ENCODE assay signal across 21 mouse cellular contexts in genomic region chr16:7863406-7863805, GRCm38 (mm10).
"Had no signal": no experiment of that assay in that cellular context is flagged by ENCODE, and none has a peak within 500 bp of the region (broad histone marks: within the 10 kb centered on the region; RNA-seq: fewer than 3 reads in every experiment).

No protein-coding gene starts in this region.

- H3K9ac ChIP-seq: limb, embryonic 12.5 days; limb, embryonic 15.5 days; liver, embryonic 15.5 days; lung, embryonic 15.5 days; midbrain, embryonic 13.5 days; stomach, embryonic 15.5 days had no signal

- H3K27ac ChIP-seq: limb, embryonic 12.5 days; limb, embryonic 15.5 days; liver, embryonic 15.5 days; lung, embryonic 15.5 days; midbrain, embryonic 10.5 days; midbrain, embryonic 13.5 days; stomach, embryonic 15.5 days had no signal

- H3K4me2 ChIP-seq: limb, embryonic 12.5 days; limb, embryonic 15.5 days; liver, embryonic 11.5 days; liver, embryonic 15.5 days; lung, embryonic 15.5 days; midbrain, embryonic 13.5 days; stomach, embryonic 15.5 days had no signal

- H3K36me3 ChIP-seq: limb, embryonic 12.5 days; limb, embryonic 15.5 days; liver, embryonic 15.5 days; lung, embryonic 15.5 days; midbrain, embryonic 10.5 days; midbrain, embryonic 13.5 days; stomach, embryonic 15.5 days had no signal

- H3K9me3 ChIP-seq: limb, embryonic 12.5 days; limb, embryonic 15.5 days; liver, embryonic 15.5 days; lung, embryonic 15.5 days; megakaryocyte, embryonic 14.5 days; midbrain, embryonic 10.5 days; midbrain, embryonic 13.5 days; stomach, embryonic 15.5 days had no signal

- H3K4me3 ChIP-seq: limb, embryonic 12.5 days; limb, embryonic 15.5 days; liver, embryonic 15.5 days; lung, embryonic 15.5 days; megakaryocyte, embryonic 14.5 days; midbrain, embryonic 10.5 days; midbrain, embryonic 13.5 days; myocyte; stomach, embryonic 15.5 days had no signal

- H3K4me1 ChIP-seq: limb, embryonic 12.5 days; limb, embryonic 15.5 days; liver, embryonic 15.5 days; lung, embryonic 15.5 days; megakaryocyte, embryonic 14.5 days; midbrain, embryonic 10.5 days; midbrain, embryonic 13.5 days; stomach, embryonic 15.5 days had no signal

- DNase-seq: kidney, adult 9 months; kidney, postnatal 14 days; kidney, postnatal 4 days; left cerebral cortex, postnatal 4 days; lung, adult 18-20 months; lung, postnatal 10 days; lung, postnatal 36 days; right cerebral cortex, postnatal 25 days; spleen, adult 18-20 months; thymus, postnatal 25 days had no signal

- ATAC-seq: midbrain, embryonic 13.5 days; midbrain, embryonic 16.5 days had no signal

- H3K27me3 ChIP-seq: limb, embryonic 12.5 days; limb, embryonic 15.5 days; liver, embryonic 15.5 days; lung, embryonic 15.5 days; megakaryocyte, embryonic 14.5 days; midbrain, embryonic 13.5 days; stomach, embryonic 15.5 days had no signal
